Mouse (Mus musculus) brain, embryonic 14.5 days (tissue): ENCODE results near the gene Olfr52.

Source experiments
- CTCF ChIP-seq: fragments of 200-500 bp; IDR thresholded peaks from 2 replicates; pipeline ENCODE4 v1.5.1; 2012; ENCODE audit warnings: inconsistent platforms, mild to moderate bottlenecking, moderate library complexity, borderline replicate concordance; ENCODE audit not compliant: insufficient read depth, insufficient read length; ENCODE audit errors: extremely low read depth
- POLR2A ChIP-seq: fragments of 200-500 bp; IDR thresholded peaks from 2 replicates; pipeline ENCODE4 v1.6.1; 2012; ENCODE audit warnings: mild to moderate bottlenecking, inconsistent platforms, borderline replicate concordance; ENCODE audit not compliant: poor library complexity, insufficient read depth, insufficient read length, severe bottlenecking; ENCODE audit errors: extremely low read depth

DNA sequence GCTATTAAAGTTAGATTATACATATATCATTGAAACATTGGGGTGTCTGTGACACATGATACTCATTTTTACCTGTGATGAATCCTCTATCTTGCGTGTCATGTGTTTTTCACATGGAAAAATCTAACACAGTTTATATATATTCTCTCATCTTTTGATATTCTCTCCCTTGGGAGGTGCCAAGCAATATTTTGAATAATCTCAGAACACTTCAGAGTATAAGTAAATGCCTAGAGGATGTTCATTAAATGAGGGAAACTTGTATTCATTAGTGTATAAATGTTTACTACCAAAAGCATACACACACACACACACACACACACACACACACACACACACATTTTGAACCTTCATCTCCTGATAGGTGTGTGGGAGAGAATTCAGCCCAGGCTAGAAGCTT is 45.8 kb upstream of the Olfr52 start, which contains the start of gene Olfr1047:
- TF ChIP-seq CTCF (no peak), POLR2A (no peak)
